Mouse (Mus musculus) intestine, postnatal 0 days (tissue): Measurements from ENCODE around the gene Pi4ka. TPM values are rescaled to one million over a fixed set of nuclear protein-coding genes. Genes with fewer than 3 reads are reported as not detected.

Source experiments
- ATAC-seq: fragments of 200-750 bp; cut with Nextera tagmentation; 2 replicates; pipeline ENCODE4 v1.8.0; 2017; ENCODE audit warnings: mild to moderate bottlenecking, moderate TSS enrichment, moderate library complexity
- H3K27ac ChIP-seq: fragments of 300-500 bp; sonication (generic); 2 replicates; pipeline ENCODE4 v1.5.1; 2014; ENCODE audit warnings: mild to moderate bottlenecking, low read depth, low read length, moderate library complexity
- H3K27me3 ChIP-seq: fragments of 300-500 bp; sonication (generic); replicated peaks from 2 replicates; pipeline ENCODE4 v1.6.1; 2014; ENCODE audit warnings: low read length, mixed read lengths; ENCODE audit not compliant: control insufficient read depth, insufficient read depth
- H3K36me3 ChIP-seq: fragments of 300-500 bp; sonication (generic); 2 replicates; pipeline ENCODE4 v1.6.1; 2014; ENCODE audit warnings: mild to moderate bottlenecking, moderate library complexity; ENCODE audit not compliant: control insufficient read depth, insufficient read depth
- H3K4me1 ChIP-seq: fragments of 300-500 bp; sonication (generic); replicated peaks from 2 replicates; pipeline ENCODE4 v1.6.1; 2014; ENCODE audit warnings: antibody characterized with exemption, low read length, mixed read lengths; ENCODE audit not compliant: control insufficient read depth, insufficient read depth
- H3K4me2 ChIP-seq: fragments of 300-500 bp; sonication (generic); replicated peaks from 2 replicates; pipeline ENCODE4 v1.6.1; 2014; ENCODE audit warnings: low read depth, mild to moderate bottlenecking, moderate library complexity
- H3K4me3 ChIP-seq: fragments of 300-500 bp; sonication (generic); 2 replicates; pipeline ENCODE4 v1.5.1; 2014; ENCODE audit warnings: low read depth, low read length
- H3K9ac ChIP-seq: fragments of 300-500 bp; sonication (generic); 2 replicates; pipeline ENCODE4 v1.6.1; 2014; ENCODE audit warnings: mild to moderate bottlenecking, low read depth, low read length
- H3K9me3 ChIP-seq: fragments of 300-500 bp; sonication (generic); 2 replicates; pipeline ENCODE4 v1.6.1; 2016; ENCODE audit warnings: mixed run types; ENCODE audit not compliant: control insufficient read depth
- CTCF ChIP-seq: sonication (generic); IDR thresholded peaks from 2 replicates; pipeline ENCODE4 v1.5.1; 2016; ENCODE audit warnings: low read depth, mild to moderate bottlenecking, control low read depth, antibody characterized with exemption, moderate library complexity
- WGBS: fragments of 180-500 bp; shearing (Covaris S2); extraction: QIAGEN DNeasy Blood & Tissue Kit; methylation state at CpG from one replicate; pipeline ENCODE4 v1.1.7; 2014; 5-methylcytosine and 5-hydroxymethylcytosine counted together
- polyA plus RNA-seq: library from polyadenylated mRNA; unstranded; fragments of >200 nt; fragmentation: Nextera tagmentation; extraction: Ambion mirVana; gene quantifications from 2 replicates; pipeline ENCODE4 v1.2.1, GENCODE M21; 2015

Gene Pi4ka
- polyA plus RNA-seq, 1 experiment from 2014 or later: 20.5 TPM

- no peak overlapping the region for H3K27ac ChIP-seq
- TF ChIP-seq CTCF: no peak
- H3K9me3 ChIP-seq: no peaks in the 10 kb centered on the region
- H3K4me1 ChIP-seq: no peaks in the 10 kb centered on the region
- no peak for ATAC-seq
- no peak overlapping the region for H3K9ac ChIP-seq
- peaks cover 36% of the 10 kb centered on the region for H3K36me3 ChIP-seq
- H3K4me3 ChIP-seq: no peak overlapping the region
- no peaks in the 10 kb centered on the region for H3K27me3 ChIP-seq
- 93% methylated on average over 12 of the region's 12 CpGs for WGBS
- no peak overlapping the region for H3K4me2 ChIP-seq
Measured at GRCm38 (mm10) chr16:17258917-17259316, 147.2 kb downstream of the Pi4ka start.

GRCm38 (mm10) chr16:17257359-17257821 is 148.7 kb downstream of the Pi4ka start:
- no peaks in the 10 kb centered on the region for H3K9me3 ChIP-seq
- peaks cover 36% of the 10 kb centered on the region for H3K36me3 ChIP-seq
- no peak overlapping the region for H3K4me2 ChIP-seq
- H3K4me1 ChIP-seq: no peaks in the 10 kb centered on the region
- no peak overlapping the region for H3K9ac ChIP-seq
- 97% methylated on average over 9 of the region's 9 CpGs for WGBS
- no peaks in the 10 kb centered on the region for H3K27me3 ChIP-seq
- ATAC-seq: no peak
- TF ChIP-seq CTCF: 0 out of 2 replicates have a peak, but pooled peaks have one; percentile 34
- H3K4me3 ChIP-seq: no peak overlapping the region
- H3K27ac ChIP-seq: no peak overlapping the region

GRCm38 (mm10) chr16:17255270-17255669 is 150.8 kb downstream of the Pi4ka start:
- H3K9ac ChIP-seq: no peak overlapping the region
- no peaks in the 10 kb centered on the region for H3K9me3 ChIP-seq
- no peak for ATAC-seq
- H3K36me3 ChIP-seq: peaks cover 27% of the 10 kb centered on the region
- 47% methylated on average over 2 of the region's 2 CpGs for WGBS
- no peak for TF ChIP-seq CTCF
- H3K27ac ChIP-seq: no peak overlapping the region
- no peaks in the 10 kb centered on the region for H3K27me3 ChIP-seq
- H3K4me1 ChIP-seq: peaks cover 5% of the 10 kb centered on the region; the same call in 1 of the 2 replicates
- no peak overlapping the region for H3K4me3 ChIP-seq
- no peak overlapping the region for H3K4me2 ChIP-seq

- no peak overlapping the region for H3K9ac ChIP-seq
- peaks cover 24% of the 10 kb centered on the region for H3K36me3 ChIP-seq
- peaks cover 13% of the 10 kb centered on the region; the same call in 1 of the 2 replicates for H3K4me1 ChIP-seq
- H3K4me3 ChIP-seq: no peak overlapping the region
- no peak for ATAC-seq
- no peak overlapping the region for H3K4me2 ChIP-seq
- H3K9me3 ChIP-seq: no peaks in the 10 kb centered on the region
- 47% methylated on average over 4 of the region's 4 CpGs for WGBS
- no peaks in the 10 kb centered on the region for H3K27me3 ChIP-seq
- H3K27ac ChIP-seq: no peak overlapping the region
- TF ChIP-seq CTCF: no peak
Measured at GRCm38 (mm10) chr16:17254005-17254597, 152.0 kb downstream of the Pi4ka start.

GRCm38 (mm10) chr16:17252841-17253240 is 153.3 kb downstream of the Pi4ka start:
- ATAC-seq: no peak
- WGBS: 57% methylated on average over 7 of the region's 7 CpGs
- Histone ChIP-seq H3K4me3 (no peak overlapping the region), H3K27me3 (no peaks in the 10 kb centered on the region), H3K4me1 (peaks cover 13% of the 10 kb centered on the region; the same call in 1 of the 2 replicates), H3K9ac (no peak overlapping the region), H3K27ac (no peak overlapping the region), H3K36me3 (peaks cover 11% of the 10 kb centered on the region), H3K4me2 (no peak overlapping the region), H3K9me3 (no peaks in the 10 kb centered on the region)
- TF ChIP-seq CTCF: no peak

GRCm38 (mm10) chr16:17252086-17252726 is 153.9 kb downstream of the Pi4ka start:
- WGBS: 64% methylated on average over 3 of the region's 3 CpGs
- Histone ChIP-seq H3K27ac (no peak overlapping the region), H3K9me3 (no peaks in the 10 kb centered on the region), H3K36me3 (peaks cover 5% of the 10 kb centered on the region; the same call in 1 of the 2 replicates), H3K9ac (no peak overlapping the region), H3K4me2 (no peak overlapping the region), H3K4me1 (peaks cover 15% of the 10 kb centered on the region; the same call in 1 of the 2 replicates), H3K27me3 (no peaks in the 10 kb centered on the region), H3K4me3 (no peak overlapping the region)
- TF ChIP-seq CTCF: no peak
- ATAC-seq: no peak
